Mouse (Mus musculus): ENCODE measurements around the gene Klhl25. TPM values are rescaled to one million over a fixed set of nuclear protein-coding genes. Genes with fewer than 3 reads are reported as not detected.
A peak's percentile ranks its signal among the peaks of the same experiment; 100 is the strongest.
"Not testable (repeated sequence)": the region's sequence is repeated elsewhere in the genome, so short reads cannot be mapped to it uniquely, and the experiment has no call there.

Gene Klhl25
- polyA plus RNA-seq, 1 experiment from 2014 or later: 23.9 TPM

- no peak overlapping the region for H3K4me3 ChIP-seq
- no peak overlapping the region for H3K27ac ChIP-seq
- H3K9me3 ChIP-seq: no peaks in the 10 kb centered on the region
- WGBS: 71% methylated on average over 3 of the region's 4 CpGs
- H3K36me3 ChIP-seq: no peaks in the 10 kb centered on the region
- no peak for ATAC-seq (ENCODE audit: insufficient number of reproducible peaks, insufficient read depth, low FRiP score, low TSS enrichment)
- H3K9ac ChIP-seq: no peak overlapping the region
- H3K27me3 ChIP-seq: no peaks in the 10 kb centered on the region
- no peaks in the 10 kb centered on the region for H3K4me1 ChIP-seq
- no peak overlapping the region for H3K4me2 ChIP-seq (replicated peaks)
Observed at GRCm38 (mm10) chr7:75826360-75827103, 21.6 kb upstream of the Klhl25 start.

DNA sequence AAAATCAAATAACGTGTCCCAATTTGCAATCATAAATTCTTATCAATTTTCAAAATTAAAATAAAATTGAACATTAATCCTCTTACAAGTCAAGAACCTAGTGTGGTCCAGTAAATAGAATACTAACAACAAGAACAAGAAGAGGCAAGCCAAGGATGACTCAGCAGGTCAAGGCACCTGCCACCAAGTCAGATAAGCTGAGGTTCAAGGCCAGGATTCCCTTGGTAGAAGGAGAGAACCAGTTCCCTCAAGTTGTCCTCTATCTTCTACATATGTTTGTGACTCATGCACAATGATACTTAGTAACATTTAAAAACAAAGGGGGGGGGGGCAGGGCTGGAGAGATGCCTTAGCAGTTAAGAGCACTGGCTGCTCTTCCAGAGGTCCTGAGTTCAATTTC, 20.8 kb upstream of the Klhl25 start:
- Histone ChIP-seq H3K27ac (no peak overlapping the region), H3K4me3 (no peak overlapping the region), H3K9me3 (no peaks in the 10 kb centered on the region), H3K9ac (no peak overlapping the region), H3K27me3 (no peaks in the 10 kb centered on the region), H3K4me2 (replicated peaks) (no peak overlapping the region), H3K4me1 (no peaks in the 10 kb centered on the region), H3K36me3 (no peaks in the 10 kb centered on the region)
- 78% methylated on average over 1 of the region's 1 CpGs for WGBS
- no peak for ATAC-seq (ENCODE audit: insufficient number of reproducible peaks, insufficient read depth, low FRiP score, low TSS enrichment)

- Histone ChIP-seq H3K9me3 (no peaks in the 10 kb centered on the region), H3K4me3 (no peak overlapping the region), H3K4me2 (replicated peaks) (no peak overlapping the region), H3K4me1 (no peaks in the 10 kb centered on the region), H3K27ac (no peak overlapping the region), H3K36me3 (no peaks in the 10 kb centered on the region), H3K27me3 (no peaks in the 10 kb centered on the region), H3K9ac (no peak overlapping the region)
- no peak for ATAC-seq (ENCODE audit: insufficient number of reproducible peaks, insufficient read depth, low FRiP score, low TSS enrichment)
- WGBS: 31% methylated on average over 10 of the region's 10 CpGs
Observed at GRCm38 (mm10) chr7:75827850-75828249, 20.3 kb upstream of the Klhl25 start.

- Histone ChIP-seq H3K9me3 (no peaks in the 10 kb centered on the region), H3K9ac (no peak overlapping the region), H3K36me3 (no peaks in the 10 kb centered on the region), H3K4me1 (no peaks in the 10 kb centered on the region), H3K4me3 (no peak overlapping the region), H3K27me3 (no peaks in the 10 kb centered on the region), H3K4me2 (replicated peaks) (no peak overlapping the region), H3K27ac (no peak overlapping the region)
- 87% methylated on average over 5 of the region's 5 CpGs for WGBS
- no peak for ATAC-seq (ENCODE audit: insufficient number of reproducible peaks, insufficient read depth, low FRiP score, low TSS enrichment)
Observed at GRCm38 (mm10) chr7:75828536-75828935, 19.6 kb upstream of the Klhl25 start.

DNA sequence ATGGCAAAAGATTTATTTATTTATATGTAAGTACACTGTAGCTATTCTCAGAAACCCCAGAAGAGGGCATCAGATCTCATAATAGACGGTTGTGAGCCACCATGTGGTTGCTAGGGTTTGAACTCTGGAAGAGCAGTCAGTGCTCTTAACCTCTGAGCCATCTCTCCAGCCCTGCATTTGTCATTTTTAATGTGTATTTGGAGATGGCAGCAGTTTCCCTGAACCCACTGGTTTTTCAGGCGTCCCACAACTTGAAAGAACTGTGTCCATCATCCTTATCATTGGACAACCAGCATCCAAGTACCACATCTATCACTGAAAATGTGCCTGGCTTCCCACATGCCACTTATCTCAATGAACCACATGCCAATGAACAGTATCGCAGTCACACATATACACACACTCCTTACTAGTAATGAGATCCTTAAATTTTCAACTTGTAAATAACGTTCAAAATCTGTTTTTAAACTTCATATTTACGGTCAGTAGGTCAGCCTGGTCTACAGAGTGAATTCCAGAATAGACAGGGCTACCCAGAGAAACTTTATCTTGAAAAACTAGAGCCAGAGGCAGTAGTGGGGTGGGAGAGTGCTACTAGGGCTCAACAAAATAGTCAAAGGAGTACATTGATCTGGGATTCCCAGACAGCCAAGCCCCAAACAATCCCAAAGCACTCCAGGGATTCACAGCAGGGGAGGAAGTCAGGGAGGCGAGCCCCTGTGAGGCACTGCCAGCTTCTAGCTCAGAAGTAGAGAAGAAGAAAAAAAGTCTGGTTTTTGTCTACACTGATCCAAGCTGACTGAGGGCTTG, 17.7 kb upstream of the Klhl25 start:
- no peak overlapping the region for H3K27ac ChIP-seq
- no peak overlapping the region for H3K4me3 ChIP-seq
- no peak for ATAC-seq (ENCODE audit: insufficient number of reproducible peaks, insufficient read depth, low FRiP score, low TSS enrichment)
- no peaks in the 10 kb centered on the region for H3K4me1 ChIP-seq
- 67% methylated on average over 6 of the region's 6 CpGs for WGBS
- no peaks in the 10 kb centered on the region for H3K27me3 ChIP-seq
- no peaks in the 10 kb centered on the region for H3K36me3 ChIP-seq
- no peak overlapping the region for H3K9ac ChIP-seq
- no peak overlapping the region for H3K4me2 ChIP-seq (replicated peaks)
- no peaks in the 10 kb centered on the region for H3K9me3 ChIP-seq

DNA sequence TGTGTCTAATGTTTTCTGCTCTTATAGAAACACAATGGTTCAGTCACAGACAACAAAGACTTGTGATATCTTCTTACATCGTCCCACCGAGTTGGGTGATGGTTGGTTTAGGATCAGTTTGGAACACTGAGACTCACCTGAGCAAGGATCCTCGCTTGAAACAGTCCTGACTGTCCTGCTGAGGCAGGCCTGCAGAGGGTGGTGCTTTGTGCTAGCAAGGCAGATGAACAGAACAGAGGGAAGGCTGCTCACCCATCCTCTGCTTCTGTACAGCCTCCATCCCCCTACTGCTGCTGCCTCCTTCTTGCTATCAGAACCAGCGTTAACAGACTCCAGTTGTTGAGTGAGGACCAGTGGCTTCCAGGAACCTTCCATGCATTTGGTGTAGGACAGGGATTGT, 14.2 kb upstream of the Klhl25 start:
- not testable (repeated sequence) for ATAC-seq (ENCODE audit: insufficient number of reproducible peaks, insufficient read depth, low FRiP score, low TSS enrichment); H3K9me3 ChIP-seq; H3K9ac ChIP-seq; H3K4me1 ChIP-seq; H3K36me3 ChIP-seq; H3K27ac ChIP-seq; H3K4me3 ChIP-seq; H3K4me2 ChIP-seq (replicated peaks); H3K27me3 ChIP-seq
- WGBS: 73% methylated on average over 3 of the region's 4 CpGs

DNA sequence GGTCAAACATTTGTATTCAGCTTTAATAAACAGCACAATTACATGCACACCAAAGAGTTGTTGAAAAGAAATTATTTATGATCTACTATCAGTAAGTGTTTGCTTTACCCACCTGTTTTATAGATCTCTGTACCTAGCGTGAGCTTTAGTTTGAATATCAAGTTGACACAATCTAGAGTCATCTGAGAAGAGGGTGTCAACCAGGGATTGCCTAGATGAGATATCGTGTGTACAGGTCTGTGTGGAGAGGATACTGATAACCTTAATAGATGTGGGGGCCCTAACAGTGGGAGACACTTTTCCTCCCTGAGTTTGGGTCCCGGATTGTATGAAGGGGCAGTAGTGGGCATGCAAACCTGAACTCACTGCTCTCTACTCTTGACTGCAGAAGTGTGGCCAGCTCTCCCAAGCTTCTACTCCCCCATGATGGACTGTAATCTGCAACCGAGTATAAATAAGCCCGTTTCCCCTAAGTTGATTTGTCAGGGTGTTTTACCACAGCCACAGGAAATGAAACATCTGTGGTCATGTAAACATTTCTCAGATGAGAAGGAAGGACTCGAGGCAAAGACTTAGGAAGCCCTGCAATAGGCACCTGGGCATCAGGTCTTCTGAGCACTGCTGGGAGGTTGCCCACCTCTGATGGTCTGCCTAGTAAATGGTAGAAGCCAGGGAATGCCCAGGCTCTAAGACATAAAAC, 13.0 kb upstream of the Klhl25 start:
- H3K4me1 ChIP-seq; H3K9ac ChIP-seq; H3K27me3 ChIP-seq; ATAC-seq (ENCODE audit: insufficient number of reproducible peaks, insufficient read depth, low FRiP score, low TSS enrichment); H3K4me3 ChIP-seq; H3K27ac ChIP-seq; H3K36me3 ChIP-seq; H3K4me2 ChIP-seq (replicated peaks); H3K9me3 ChIP-seq: not testable (repeated sequence)
- WGBS: 84% methylated on average over 3 of the region's 6 CpGs

- 84% methylated on average over 4 of the region's 4 CpGs for WGBS
- ATAC-seq (ENCODE audit: insufficient number of reproducible peaks, insufficient read depth, low FRiP score, low TSS enrichment): no peak
- no peaks in the 10 kb centered on the region for H3K4me1 ChIP-seq
Observed at GRCm38 (mm10) chr7:75840071-75840470, 8.0 kb upstream of the Klhl25 start.

GRCm38 (mm10) chr7:75842306-75842705, 5.8 kb upstream of the Klhl25 start:
- H3K9me3 ChIP-seq: no peaks in the 10 kb centered on the region
- no peak for ATAC-seq (ENCODE audit: insufficient number of reproducible peaks, insufficient read depth, low FRiP score, low TSS enrichment)

More at GRCm38 (mm10) chr7:75840071-75840470, 8.0 kb upstream of the Klhl25 start:
- no peaks in the 10 kb centered on the region for H3K9me3 ChIP-seq
- no peak overlapping the region for H3K9ac ChIP-seq
- no peak overlapping the region for H3K4me3 ChIP-seq
- H3K36me3 ChIP-seq: no peaks in the 10 kb centered on the region
- H3K4me2 ChIP-seq (replicated peaks): no peak overlapping the region
- H3K27me3 ChIP-seq: no peaks in the 10 kb centered on the region
- H3K27ac ChIP-seq: no peak overlapping the region

DNA sequence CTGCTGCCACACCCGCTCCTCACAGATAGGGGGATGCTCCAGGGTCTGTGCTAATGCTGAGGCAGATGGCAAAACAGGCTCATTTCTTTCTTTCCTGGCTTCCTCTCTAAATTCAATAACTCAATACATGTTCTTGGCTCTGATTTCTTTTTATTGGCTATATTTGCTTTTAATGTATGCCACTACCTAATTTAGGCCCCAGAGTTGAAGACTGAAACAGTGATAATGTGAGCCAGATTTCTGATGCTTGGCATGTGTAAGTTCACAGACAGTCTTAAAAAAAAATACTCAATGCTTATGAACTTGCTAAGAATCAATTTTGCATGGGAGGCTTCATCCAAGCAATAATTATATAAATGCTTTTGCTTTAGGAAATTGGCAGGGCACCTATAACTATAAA, 2.2 kb upstream of the Klhl25 start:
- no peak for ATAC-seq (ENCODE audit: insufficient number of reproducible peaks, insufficient read depth, low FRiP score, low TSS enrichment)
- Histone ChIP-seq H3K4me1 (peaks cover 10% of the 10 kb centered on the region), H3K27me3 (no peaks in the 10 kb centered on the region), H3K36me3 (no peaks in the 10 kb centered on the region), H3K4me3 (no peak overlapping the region), H3K27ac (no peak overlapping the region), H3K4me2 (replicated peaks) (no peak overlapping the region), H3K9ac (no peak overlapping the region), H3K9me3 (no peaks in the 10 kb centered on the region)
- 84% methylated on average over 1 of the region's 1 CpGs for WGBS

More at GRCm38 (mm10) chr7:75842306-75842705, 5.8 kb upstream of the Klhl25 start:
- Histone ChIP-seq H3K9ac (no peak overlapping the region), H3K4me3 (no peak overlapping the region), H3K4me1 (no peaks in the 10 kb centered on the region), H3K4me2 (replicated peaks) (no peak overlapping the region), H3K27ac (no peak overlapping the region), H3K36me3 (no peaks in the 10 kb centered on the region), H3K27me3 (no peaks in the 10 kb centered on the region)
- WGBS: 91% methylated on average over 3 of the region's 3 CpGs

DNA sequence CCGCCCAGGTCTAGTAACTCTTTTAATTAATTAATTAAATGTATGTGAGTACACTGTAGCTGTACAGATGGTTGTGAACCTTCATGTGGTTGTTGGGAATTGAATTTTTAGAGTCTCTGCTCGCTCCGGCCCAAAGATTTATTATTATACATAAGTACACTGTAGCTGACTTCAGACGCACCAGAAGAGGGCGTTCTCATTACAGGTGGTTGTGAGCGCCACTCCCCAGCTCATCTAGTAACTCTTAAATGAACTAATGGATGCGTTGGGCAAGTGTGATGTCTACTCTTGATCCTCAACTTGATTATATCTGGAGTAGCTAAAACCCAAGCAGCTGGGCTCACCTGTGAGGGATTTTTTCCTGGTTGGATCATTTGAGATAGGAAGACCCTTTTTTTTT, 1.2 kb upstream of the Klhl25 start:
- H3K9me3 ChIP-seq: no peaks in the 10 kb centered on the region
- H3K4me1 ChIP-seq: peaks cover 13% of the 10 kb centered on the region
- H3K36me3 ChIP-seq: no peaks in the 10 kb centered on the region
- H3K4me3 ChIP-seq: no peak overlapping the region
- no peak overlapping the region for H3K27ac ChIP-seq
- no peak for ATAC-seq (ENCODE audit: insufficient number of reproducible peaks, insufficient read depth, low FRiP score, low TSS enrichment)
- no peaks in the 10 kb centered on the region for H3K27me3 ChIP-seq
- no peak overlapping the region for H3K9ac ChIP-seq
- WGBS: 40% methylated on average over 7 of the region's 7 CpGs
- H3K4me2 ChIP-seq (replicated peaks): peak overlapping the region; percentile 87; the same call in 1 of the 2 replicates

Data from embryonic facial prominence, embryonic 12.5 days (tissue).